Mouse (Mus musculus): ENCODE results near the gene Zfp764.
"Not testable (repeated sequence)": the region's sequence is repeated elsewhere in the genome, so short reads cannot be mapped to it uniquely, and the experiment has no call there.

Gene Zfp764

DNA sequence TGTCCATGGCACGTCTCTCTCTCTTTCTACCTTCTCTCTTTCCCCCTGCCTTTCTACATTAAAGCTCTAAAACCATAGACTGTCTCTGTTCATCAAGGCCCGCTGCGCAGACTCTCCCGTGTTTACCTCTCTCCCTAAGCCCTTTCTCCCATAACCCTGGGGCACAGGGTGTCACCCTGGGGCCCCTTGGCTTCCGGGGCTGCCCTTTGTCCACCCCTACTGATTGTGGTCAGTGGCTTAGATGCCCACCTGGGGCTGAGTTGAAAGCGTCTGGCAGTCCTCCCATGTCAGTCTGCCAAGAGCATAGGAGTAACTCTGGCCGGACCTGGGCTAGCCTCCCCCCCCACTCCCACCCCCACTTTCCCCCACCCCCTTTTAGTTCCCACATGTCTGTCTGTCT is 16.3 kb downstream of the Zfp764 start:
- DNase-seq, result no peak

DNA sequence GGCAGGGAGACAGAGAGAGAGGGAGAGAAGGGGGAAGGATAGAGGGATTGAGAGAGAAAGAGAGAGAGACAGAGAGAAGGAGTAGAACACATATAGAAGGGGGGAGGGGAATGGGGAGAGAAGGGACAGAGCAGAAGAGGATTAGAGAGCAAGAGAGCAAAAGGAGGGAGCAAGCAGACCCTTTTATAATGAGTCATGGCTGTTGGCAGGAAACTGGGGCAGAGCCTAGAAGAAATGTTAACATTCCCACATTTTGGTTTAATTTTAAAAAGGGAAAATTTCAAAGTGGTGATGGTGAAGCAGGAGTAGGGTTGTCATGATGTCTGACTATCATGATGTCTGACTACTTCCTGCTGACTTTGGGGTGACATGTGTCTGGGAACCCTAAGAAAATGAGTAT is 18.4 kb downstream of the Zfp764 start:
- not testable (repeated sequence) for DNase-seq

DNA sequence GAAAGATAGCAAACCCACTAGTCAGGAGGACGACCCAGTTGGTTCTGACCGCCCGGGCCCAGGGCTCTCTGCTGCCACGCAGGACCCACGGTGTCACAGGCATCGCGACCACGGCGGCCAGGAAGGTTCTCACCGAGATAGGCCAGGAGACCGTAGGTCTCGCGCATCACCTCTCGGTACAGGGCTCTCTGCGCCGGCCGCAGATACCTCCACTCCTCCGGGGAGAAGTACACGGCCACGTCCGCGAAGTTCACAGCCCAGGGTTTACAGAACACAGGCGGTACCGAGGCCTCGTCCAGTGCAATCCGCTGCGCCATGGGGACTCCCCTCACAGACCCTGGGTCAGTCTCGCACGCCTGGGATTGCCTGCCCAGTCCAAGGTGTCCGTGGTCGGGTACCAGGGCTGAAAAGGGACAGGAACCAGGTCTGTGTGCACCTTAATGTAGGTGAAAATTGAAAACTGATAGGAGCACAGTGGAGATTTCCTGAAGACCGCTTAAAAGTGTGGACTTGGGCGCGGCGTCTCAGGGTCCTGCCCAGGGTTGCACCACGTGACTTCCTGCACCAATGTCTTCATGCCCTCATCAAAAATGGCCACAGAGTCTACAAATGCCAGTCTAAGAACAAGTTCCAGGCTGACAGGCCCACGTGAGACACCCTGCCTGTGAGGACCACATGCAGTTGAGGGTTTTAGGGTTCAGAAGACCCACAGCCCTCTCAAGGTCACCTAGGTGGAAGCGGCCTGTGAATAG is 19.8 kb downstream of the Zfp764 start, which contains the start of gene 9130019O22Rik:
Gene 9130019O22Rik (minus strand): TSS at position 526 of the 752 bp plus-strand sequence.
- peak; percentile 85 for DNase-seq

DNA sequence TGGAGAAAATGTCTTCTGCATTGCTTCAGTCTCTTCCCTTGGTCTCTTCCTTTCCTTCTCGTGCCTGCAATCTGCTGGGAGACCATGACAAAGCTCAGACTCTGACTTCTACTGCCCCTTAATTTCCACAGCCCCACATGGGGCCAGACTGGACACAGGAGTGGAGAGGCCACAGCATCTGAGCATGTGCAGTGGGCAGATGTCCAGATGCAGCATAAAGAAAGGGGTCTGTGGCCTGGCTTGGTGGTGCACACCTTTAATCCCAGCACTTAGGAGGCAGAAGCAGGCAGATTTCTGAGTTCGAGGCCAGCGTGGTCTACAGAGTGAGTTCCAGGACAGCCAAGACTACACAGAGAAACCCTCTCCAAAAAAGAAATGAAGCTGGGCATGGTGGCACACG is 21.1 kb downstream of the Zfp764 start:
- not testable (repeated sequence) for DNase-seq

DNA sequence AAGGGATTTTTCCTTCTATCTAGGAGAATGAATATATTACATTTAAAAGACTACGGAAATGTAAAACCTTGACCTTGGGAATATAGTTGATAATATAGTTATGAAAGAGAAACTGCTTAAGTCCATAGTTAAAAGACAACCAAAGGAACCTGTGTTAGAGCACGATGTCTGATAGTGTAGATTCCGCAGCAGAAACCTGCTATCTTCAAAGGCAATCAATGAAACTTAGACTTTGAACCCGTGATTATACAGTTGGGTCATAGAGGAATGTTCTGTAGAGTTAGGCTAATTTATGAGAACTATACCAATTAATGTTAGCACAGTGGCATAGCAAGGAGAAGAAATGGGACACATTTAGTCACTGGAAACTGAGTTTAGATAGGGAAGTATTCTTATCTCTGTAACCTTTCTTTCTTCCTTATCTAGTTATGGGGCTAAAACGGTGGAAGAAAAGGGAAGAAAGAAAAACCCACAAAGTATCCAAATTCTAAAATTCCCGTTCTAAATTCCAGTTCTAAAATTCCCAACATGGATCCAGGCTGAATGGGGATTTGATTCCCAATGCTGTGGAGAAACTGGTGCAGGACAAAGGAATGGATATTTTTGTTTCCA is 28.2 kb downstream of the Zfp764 start:
- DNase-seq, result no peak

DNA sequence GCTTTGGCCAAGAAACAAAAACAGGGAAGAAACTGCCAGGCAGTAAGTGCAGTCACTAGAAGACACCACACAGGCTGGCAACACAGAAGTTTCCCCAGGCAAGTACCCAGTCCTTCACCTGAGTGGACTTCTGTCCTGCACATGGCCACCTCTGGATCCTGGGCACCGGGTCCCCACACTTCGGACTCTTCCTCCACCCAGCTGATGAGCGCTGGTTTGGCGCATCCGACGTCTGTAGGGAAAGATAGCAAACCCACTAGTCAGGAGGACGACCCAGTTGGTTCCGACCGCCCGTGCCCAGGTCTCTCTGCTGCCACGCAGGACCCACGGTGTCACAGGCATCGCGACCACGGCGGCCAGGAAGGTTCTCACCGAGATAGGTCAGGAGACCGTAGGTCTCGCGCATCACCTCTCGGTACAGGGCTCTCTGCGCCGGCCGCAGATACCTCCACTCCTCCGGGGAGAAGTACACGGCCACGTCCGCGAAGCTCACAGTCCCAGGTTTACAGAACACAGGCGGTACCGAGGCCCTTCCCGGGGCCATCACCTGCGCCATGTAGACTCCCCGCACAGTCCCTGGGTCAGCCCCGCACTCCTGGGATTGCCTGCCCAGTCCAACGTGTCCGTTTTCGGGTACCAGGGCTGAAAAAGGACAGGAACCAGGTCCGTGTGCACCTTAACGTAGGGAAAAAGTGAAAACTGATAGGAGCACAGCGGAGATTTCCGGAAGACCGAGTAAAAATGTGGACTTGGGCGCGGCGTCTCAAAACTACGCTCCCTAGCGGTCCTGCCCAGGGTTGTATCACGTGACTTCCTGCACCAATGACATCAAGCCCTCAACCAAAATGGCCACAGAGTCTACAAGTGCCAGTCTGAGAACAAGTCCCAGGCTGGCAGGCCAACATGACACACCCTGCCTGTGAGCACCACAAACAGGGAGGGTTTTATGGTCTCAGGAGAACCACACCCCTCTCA is 31.1 kb downstream of the Zfp764 start, which contains the start of gene Zfp747:
Gene Zfp747 (minus strand): TSS at position 780 of the 975 bp plus-strand sequence.
- DNase-seq, result peak; percentile 91

DNA sequence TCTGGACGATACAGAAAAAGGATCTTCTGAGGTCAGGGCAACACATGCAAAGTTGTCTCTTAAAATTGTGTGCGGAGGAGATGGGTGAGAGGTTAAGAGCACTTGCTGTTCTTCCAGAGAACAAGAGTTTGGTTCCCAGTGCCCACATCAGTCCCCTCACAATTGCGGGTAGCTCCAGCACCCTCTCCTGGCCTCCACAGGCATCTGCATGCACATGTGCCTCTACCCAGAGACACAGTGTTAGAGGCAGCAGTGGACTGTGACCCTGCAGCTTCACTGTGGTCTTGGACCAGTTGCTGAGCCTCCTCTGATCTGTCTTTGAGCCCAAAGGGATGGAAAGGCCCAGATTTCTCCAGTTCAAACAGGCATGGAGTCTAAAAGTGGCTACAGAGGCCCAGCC is 34.8 kb downstream of the Zfp764 start:
- peak; percentile 27 to 31 for DNase-seq

DNA sequence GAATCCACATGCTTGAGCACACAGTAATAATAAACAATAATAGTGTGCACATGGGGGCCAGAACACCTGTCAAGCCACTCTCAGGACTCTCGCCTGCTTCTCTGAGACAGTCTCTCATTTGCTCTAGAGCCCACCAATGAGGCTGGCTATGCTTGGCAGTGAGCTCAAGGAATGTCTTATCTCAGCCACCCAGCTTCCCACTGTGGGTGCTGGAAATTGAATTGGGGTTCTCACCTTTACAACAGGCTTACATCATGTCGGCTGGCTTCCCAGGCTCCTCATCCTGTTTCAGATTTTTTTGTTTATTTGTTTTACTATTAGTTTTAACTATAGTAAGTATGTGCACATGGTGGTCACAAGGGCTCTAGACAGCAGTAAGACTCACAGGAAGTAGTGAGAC is 35.4 kb downstream of the Zfp764 start:
- DNase-seq, result no peak

DNA sequence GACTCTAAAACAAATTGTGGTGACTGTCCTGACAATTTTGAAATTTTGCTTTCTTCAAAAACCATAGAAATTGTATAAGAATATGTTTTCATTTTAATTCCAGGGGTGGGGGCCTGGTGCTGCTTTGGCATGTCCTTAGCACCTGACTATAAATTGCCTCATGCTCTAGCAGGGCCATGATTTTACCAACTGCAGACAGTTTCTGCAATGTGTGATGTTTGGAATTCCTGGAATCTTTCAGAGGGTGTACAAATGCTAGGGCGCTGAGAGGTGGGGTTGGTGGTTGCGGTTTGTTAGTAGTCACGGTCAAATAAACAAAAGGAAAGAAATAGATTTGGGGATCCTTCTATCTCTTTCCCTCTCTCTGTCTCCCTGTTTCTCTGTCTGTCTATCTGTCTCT is 40.4 kb downstream of the Zfp764 start:
- DNase-seq, result no peak

DNA sequence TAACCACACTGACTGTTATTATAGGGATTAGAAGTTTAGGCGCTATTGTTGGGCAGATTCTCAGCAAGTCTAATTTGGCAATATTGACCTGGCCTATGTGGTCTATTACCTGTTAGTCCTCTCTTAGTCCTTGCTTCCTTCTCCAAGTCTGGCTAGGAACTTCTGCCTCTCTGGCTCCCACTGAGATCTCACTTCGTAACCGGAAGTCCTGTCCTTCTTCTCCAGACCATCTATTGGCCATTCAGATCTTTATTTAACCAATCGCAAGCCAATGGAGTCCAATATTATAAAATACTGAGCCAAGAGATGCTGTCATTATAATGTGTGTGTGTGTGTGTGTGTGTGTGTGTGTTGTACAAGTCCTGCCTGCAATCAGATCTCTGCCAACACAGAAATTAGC is 42.5 kb downstream of the Zfp764 start:
- DNase-seq, result no peak

DNA sequence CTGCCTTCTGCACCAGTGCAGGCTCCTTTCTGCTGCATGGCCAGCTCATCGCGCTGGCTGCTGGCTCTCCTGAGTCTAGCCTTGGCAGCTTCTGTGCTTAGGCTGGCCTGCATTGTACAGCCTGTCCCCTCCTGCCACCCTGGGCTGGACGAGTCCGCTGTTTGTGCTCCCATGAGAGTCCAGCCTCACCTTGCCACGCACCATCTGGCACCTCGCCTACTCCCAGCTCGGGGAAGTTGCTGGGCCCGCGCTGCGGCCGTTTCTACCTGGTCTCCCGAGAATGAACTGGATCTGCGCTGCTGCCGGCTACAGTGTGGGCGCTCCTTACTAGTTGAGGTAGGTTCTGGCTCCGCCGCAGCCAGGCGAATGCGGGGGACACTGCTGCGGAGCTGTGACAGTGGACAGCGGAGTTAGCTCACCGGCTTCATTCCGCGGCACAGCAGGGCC is 43.1 kb downstream of the Zfp764 start:
- DNase-seq, result no peak

DNA sequence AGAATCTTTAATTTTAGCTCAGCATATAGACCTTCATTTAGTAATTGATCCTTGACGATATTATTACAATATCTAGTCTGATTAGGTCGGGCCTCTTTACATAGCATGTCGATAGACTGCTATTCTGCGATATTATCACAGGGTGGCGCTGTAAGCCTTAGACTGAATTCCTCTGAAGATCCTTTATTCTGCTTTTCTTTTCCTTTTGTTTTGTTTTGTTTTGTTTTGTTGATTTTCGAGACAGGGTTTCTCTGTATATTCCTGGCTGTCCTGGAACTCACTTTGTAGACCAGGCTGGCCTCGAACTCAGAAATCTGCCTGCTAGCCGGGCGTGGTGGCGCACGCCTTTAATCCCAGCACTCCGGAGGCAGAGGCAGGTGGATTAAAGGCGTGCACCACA is 44.2 kb downstream of the Zfp764 start:
- not testable (repeated sequence) for DNase-seq

DNA sequence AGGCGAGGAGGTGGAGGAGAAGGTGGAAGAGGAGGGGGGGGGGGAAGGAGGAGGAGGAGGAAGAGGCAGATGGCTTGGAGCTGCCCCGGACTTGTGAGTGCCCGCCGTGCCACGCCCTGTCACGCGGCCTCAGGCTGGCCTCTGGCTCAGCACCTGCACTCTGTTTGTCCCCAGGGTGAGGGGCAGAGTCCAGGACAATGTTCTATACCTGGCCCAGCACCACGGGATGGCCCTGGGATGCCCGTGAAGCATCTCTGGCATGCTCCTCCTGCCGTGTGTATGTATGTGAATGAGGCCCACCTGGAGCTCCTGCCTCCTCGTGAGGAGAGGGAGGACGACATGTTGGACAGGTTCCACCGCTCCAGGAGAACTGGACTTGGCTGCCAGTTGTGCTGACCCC is 45.2 kb downstream of the Zfp764 start:
- DNase-seq, result peak in 1 of 2 experiments; percentile 8

DNA sequence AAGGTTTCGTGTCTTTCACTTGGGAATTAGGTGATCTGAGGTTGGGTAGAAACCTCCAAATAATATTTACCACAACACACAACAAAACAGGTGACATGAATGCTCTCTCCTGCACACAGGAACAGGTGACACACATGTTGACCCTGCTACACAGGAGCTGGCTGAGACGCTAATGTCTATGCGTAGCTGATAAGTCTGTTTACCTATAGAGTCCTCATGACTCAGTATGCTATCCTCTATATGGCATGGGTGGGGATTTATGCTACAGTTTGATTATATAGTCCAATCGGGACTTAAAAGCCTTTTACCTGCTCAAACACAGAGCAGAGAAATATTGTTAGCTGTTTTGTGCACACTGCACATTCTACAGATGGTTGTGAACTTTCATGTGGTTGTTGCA is 46.4 kb downstream of the Zfp764 start:
- DNase-seq, result no peak

DNA sequence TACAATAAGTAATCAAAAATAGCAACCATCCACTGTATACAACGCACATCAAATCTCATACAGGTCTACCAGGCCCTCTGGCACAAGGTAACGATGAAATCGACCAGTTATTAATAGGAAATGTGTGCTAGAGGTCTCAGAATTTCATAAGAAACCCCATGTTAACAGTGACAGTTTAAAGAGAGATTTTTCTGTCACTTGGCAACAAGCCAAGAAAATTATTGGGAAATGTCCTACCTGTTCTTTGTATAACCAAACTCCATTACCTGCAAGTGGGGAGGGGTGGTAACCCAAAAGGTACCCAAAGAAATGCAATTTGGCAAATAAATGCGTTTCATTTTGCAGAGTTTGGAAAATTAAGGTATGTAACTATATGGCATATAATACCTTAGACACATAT is 48.1 kb downstream of the Zfp764 start:
- no peak for DNase-seq

DNA sequence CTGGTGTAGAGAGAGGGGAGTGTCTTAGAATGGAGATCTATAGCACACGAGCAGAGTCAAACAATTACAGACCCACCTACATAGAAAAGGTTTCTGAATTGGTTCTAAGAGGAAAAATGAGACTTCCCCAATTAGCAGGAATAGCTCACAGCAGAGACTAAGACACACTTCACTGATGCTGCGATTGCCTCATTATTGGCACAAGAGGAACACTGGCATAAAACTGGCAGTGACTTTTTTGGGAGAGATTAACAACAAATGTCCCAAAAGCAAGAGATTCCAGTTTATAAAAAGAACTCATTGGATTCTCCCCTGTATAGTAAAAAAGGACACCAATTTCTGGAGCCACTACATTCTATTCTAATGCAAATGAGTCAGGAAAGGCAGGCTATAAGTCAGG is 48.8 kb downstream of the Zfp764 start:
- no peak for DNase-seq

DNA sequence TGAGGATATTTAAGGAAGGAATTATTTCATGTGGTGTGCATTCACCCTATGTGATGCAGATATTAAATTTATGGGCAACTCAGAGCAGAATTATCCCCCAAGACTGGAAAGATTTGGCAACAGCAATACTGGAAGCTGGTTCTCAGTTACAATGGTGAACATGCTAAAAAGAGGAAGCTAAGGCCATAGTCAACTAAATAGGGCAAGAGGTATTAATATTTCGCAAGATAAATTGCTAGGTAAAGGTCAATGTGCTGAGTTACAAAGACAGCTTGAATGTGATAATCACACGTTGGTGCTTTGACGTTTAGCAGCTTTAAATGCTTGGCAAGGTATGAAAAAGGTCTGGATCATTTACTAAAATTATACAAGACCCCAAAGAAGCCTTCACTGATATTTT is 50.8 kb downstream of the Zfp764 start:
- DNase-seq, result no peak

Data from thymus, postnatal 36 days (tissue).